ENCODE assay signal across 8 mouse cellular contexts in genomic region chr5:33627968-33628367, GRCm38 (mm10). TPM values are rescaled to one million over a fixed set of nuclear protein-coding genes. Genes with fewer than 3 reads are reported as not detected.
DNase-seq lines count a peak whose midpoint lies in the region; ATAC-seq lines count a peak whose summit lies in the region.

No protein-coding gene starts in this region.

- H3K27ac ChIP-seq in heart, embryonic 10.5 days = peak overlapping the region; percentile 95; the same call in 1 of the 2 replicates
- no peak overlapping the region for H3K27ac ChIP-seq in midbrain, embryonic 16.5 days (ENCODE audit: low read length)

- H3K4me3 ChIP-seq in heart, embryonic 10.5 days = peak overlapping the region; percentile 77
- H3K4me3 ChIP-seq in midbrain, embryonic 16.5 days (ENCODE audit: low read depth, low read length) = no peak overlapping the region

- peaks cover 17% of the 10 kb centered on the region for H3K4me1 ChIP-seq in heart, embryonic 10.5 days
- peaks cover 16% of the 10 kb centered on the region for H3K4me1 ChIP-seq in midbrain, embryonic 16.5 days (ENCODE audit: control insufficient read depth, insufficient read depth, low read length)

- ATAC-seq in midbrain, embryonic 16.5 days = no peak

- no peaks in the 10 kb centered on the region for H3K27me3 ChIP-seq in heart, embryonic 10.5 days (ENCODE audit: insufficient read depth, poor library complexity, severe bottlenecking)
- no peaks in the 10 kb centered on the region for H3K27me3 ChIP-seq in midbrain, embryonic 16.5 days (ENCODE audit: control insufficient read depth, insufficient read depth, low read depth, low read length)

- 50% methylated on average over 4 of the region's 4 CpGs for WGBS in heart, embryonic 10.5 days
- WGBS in midbrain, embryonic 16.5 days = 52% methylated on average over 4 of the region's 4 CpGs

- H3K9ac ChIP-seq in midbrain, embryonic 16.5 days (ENCODE audit: low read depth, low read length) = no peak overlapping the region

- DNase-seq in CD4-positive helper T cell, adult 2 months (ENCODE audit: low read depth, low spot score) = peak; percentile 42
- peak; percentile 56 for DNase-seq in adipocyte (ENCODE audit: low spot score)
- no peak for DNase-seq in heart, embryonic 10.5 days (ENCODE audit: low spot score)
- peak; percentile 50 to 61 for DNase-seq in kidney, postnatal 36 days
- DNase-seq in layer of hippocampus, adult 9-11 months = no peak
- DNase-seq in retina, embryonic 14.5 days (ENCODE audit: low spot score) = no peak
- DNase-seq in frontal cortex, postnatal 25 days (ENCODE audit: low spot score in 2 of 2) = no peak

- no peaks in the 10 kb centered on the region for H3K9me3 ChIP-seq in heart, embryonic 10.5 days
- H3K9me3 ChIP-seq in midbrain, embryonic 16.5 days (replicated peaks; ENCODE audit: control insufficient read depth, low read length, poor library complexity, severe bottlenecking) = no peaks in the 10 kb centered on the region

- 0 out of 2 replicates have a peak, but pooled peaks cover 10% of the 10 kb centered on the region for H3K36me3 ChIP-seq in heart, embryonic 10.5 days
- no peaks in the 10 kb centered on the region for H3K36me3 ChIP-seq in midbrain, embryonic 16.5 days (ENCODE audit: control insufficient read depth, insufficient read depth, low read length)

- H3K4me2 ChIP-seq in midbrain, embryonic 16.5 days (ENCODE audit: low read length) = peak overlapping the region; percentile 94

RNA-seq across cellular contexts. Expression of gene Fam53a, which starts 1.5 kb away (rescaled TPM):
- 65.4 and 67.4 TPM in 2 replicates for polyA plus RNA-seq in heart, embryonic 10.5 days (2016; fragmentation: Nextera tagmentation; extraction: Ambion mirVana)
- 30.3 and 31.0 TPM in 2 replicates for polyA plus RNA-seq in midbrain, embryonic 16.5 days (2015; fragmentation: Nextera tagmentation; extraction: Ambion mirVana)

RNA-seq across cellular contexts. Expression of gene Gm9903, which starts 1.8 kb away (rescaled TPM):
- 0.79 and 1.2 TPM in 2 replicates for polyA plus RNA-seq in heart, embryonic 10.5 days (2016; fragmentation: Nextera tagmentation; extraction: Ambion mirVana)
- polyA plus RNA-seq in midbrain, embryonic 16.5 days (2015; fragmentation: Nextera tagmentation; extraction: Ambion mirVana) = 0.70 and 0.89 TPM in 2 replicates

RNA-seq across cellular contexts. Expression of gene Slbp, which starts 24.4 kb away (rescaled TPM):
- polyA plus RNA-seq in heart, embryonic 10.5 days (2016; fragmentation: Nextera tagmentation; extraction: Ambion mirVana) = 173 and 225 TPM in 2 replicates
- 119 and 123 TPM in 2 replicates for polyA plus RNA-seq in midbrain, embryonic 16.5 days (2015; fragmentation: Nextera tagmentation; extraction: Ambion mirVana)

RNA-seq across cellular contexts. Expression of gene Tacc3, which starts 30.0 kb away (rescaled TPM):
- polyA plus RNA-seq in heart, embryonic 10.5 days (2016; fragmentation: Nextera tagmentation; extraction: Ambion mirVana) = 185 and 235 TPM in 2 replicates
- polyA plus RNA-seq in midbrain, embryonic 16.5 days (2015; fragmentation: Nextera tagmentation; extraction: Ambion mirVana) = 25.0 and 28.4 TPM in 2 replicates

RNA-seq across cellular contexts. Expression of gene Tmem129, which starts 30.2 kb away (rescaled TPM):
- polyA plus RNA-seq in heart, embryonic 10.5 days (2016; fragmentation: Nextera tagmentation; extraction: Ambion mirVana) = 37.7 and 42.5 TPM in 2 replicates
- 29.1 and 29.7 TPM in 2 replicates for polyA plus RNA-seq in midbrain, embryonic 16.5 days (2015; fragmentation: Nextera tagmentation; extraction: Ambion mirVana)

Comparison
In these comparisons a context has a peak if more than half of its experiments do, and no peak if none do; other contexts are left out.
1. DNase-seq: peak in CD4-positive helper T cell, adult 2 months (single experiment), adipocyte (single experiment) and kidney, postnatal 36 days (2 of 2); none in heart, embryonic 10.5 days (single experiment), layer of hippocampus, adult 9-11 months (single experiment), retina, embryonic 14.5 days (single experiment) and frontal cortex, postnatal 25 days (0 of 2).